Mouse (Mus musculus) urinary bladder, postnatal 4 days (tissue): ENCODE results near the gene Zfp319.

Experiments
- DNase-seq, 2 experiments: peaks; one replicate each; pipeline ENCODE4 v3.0.0; 2021 to 2022; ENCODE audit warnings: low spot score in 2 of 2

The Zfp319 gene

DNA sequence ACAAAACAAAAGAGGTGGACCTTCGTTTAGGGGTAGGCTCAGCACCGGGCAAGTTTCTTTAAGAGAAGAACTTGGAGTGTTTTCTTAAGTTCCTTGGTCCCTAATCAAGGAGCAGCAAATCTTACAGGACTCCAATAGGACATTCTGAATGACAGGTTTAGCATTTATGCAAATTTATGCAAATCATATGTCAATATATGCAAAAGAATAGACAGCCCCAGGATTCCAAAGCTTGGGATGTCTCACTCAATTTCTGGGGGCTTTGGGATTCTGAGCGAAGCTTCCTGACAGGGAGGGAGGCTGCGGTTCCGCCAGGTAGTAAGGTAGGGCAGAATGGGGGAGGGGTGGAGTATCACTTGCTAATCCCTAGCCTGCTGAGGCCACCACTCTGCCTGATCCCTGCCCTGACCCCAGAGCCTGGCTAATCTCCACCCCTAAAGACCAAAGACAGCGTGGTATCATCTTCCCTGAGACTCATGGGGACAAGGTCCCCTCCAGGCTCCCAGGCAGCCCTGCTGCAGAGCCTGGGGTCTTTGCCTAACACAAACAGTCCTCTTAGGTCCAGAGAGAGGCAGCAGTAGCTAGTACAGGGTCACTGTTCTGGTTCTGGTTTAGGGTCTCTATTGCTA is 21.3 kb downstream of the Zfp319 start, which contains the start of gene Tepp:
Gene Tepp, plus strand, starts transcription at position 225 of the 629 bp plus-strand sequence.
- DNase-seq: no peak

DNA sequence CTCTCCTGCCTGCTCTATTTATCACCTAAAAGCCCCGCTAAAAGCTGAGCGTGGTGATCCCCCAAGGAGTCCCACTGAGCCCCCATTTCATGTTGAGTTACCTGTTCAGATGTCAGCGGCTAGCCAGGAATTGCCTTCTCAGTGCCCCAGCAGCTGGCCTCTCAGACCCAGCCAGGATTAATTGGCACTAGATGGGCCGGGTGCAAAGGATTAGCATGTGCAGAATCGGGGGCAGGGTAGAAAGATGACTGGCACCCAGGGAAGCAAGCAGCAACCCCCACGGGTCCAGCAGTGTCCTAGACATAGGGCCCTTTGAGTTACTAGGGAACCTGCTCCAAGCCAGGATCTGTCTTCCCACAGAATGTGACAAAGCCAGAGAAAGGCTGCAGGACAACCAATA is 25.3 kb downstream of the Zfp319 start, which contains the start of gene Cngb1:
Gene Cngb1, minus strand, starts transcription at position 155 of the 400 bp plus-strand sequence.
- no peak for DNase-seq

GRCm38 (mm10) chr8:95305526-95305925 is 26.2 kb downstream of the Zfp319 start:
- DNase-seq: no peak

- DNase-seq: no peak
These were observed 29.3 kb downstream of the Zfp319 start for GRCm38 (mm10) chr8:95302410-95302809.

- peak in 1 of 2 experiments; percentile 52 for DNase-seq
These were observed 37.9 kb downstream of the Zfp319 start for GRCm38 (mm10) chr8:95293891-95294290.

DNA sequence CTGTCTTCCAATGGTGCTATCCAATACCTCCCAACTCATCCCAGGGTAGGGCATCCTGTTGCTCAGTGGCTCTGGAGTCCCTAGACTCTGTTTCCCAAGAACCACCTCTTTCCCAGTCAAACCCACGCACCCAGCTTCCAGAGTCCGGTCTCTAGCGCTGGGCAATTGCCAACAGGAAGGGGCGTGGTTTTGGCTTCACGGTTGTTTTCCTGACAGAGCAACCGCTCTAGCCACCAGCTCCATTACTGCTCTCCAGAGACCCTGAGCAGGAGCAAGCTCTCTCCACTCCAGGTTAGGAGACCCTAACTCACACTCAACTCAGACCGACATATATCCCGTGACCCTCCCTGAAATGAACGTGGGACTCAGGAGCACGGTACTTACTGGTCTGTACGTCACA is 38.6 kb downstream of the Zfp319 start:
- DNase-seq: peak; percentile 67 to 88

GRCm38 (mm10) chr8:95289066-95289650 is 42.6 kb downstream of the Zfp319 start:
- no peak for DNase-seq

DNA sequence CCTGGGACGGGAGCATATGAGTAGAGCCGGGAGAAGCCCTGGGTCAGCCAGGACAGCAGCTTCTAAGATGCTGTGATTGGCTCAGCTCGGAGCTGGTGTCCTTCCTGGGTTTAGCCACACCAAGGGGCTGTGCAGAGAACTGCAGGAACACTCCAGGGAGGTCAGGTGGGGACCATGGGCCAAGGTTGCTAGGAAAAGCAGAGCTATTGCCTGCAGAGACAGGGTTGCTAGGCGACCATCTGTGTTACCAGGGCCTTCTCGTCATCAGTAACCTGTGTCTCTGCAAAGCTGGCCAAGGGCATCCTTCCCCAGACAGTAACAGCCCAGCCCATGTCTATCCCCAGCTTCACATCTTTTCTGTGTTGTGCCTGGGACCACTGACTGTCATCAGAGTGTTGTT is 50.3 kb downstream of the Zfp319 start:
- no peak for DNase-seq
